Mouse (Mus musculus) CH12.LX (cell line): ENCODE data around the gene Prss8. TPM values are rescaled to one million over a fixed set of nuclear protein-coding genes. Genes with fewer than 3 reads are reported as not detected.
A peak's percentile ranks its signal among the peaks of the same experiment; 100 is the strongest.

Source experiments
- DNase-seq: peaks from one replicate; pipeline ENCODE4 v3.0.0-alpha.2; 2013; ENCODE audit errors: extremely low read depth
- H3K27ac ChIP-seq: 2 replicates; pipeline ENCODE4 v1.5.1; 2012; ENCODE audit warnings: low read depth, mild to moderate bottlenecking, control low read depth, moderate library complexity; ENCODE audit not compliant: insufficient read depth
- H3K27me3 ChIP-seq: replicated peaks from 2 replicates; pipeline ENCODE3; 2012; ENCODE audit warnings: inconsistent platforms
- H3K36me3 ChIP-seq, 2 experiments: replicated peaks in 1 of 2; 2 replicates each; pipeline versions ENCODE3 to v1.6.1; 2012; ENCODE audit warnings: inconsistent platforms in 1 of 2, low read length in 1 of 2, mild to moderate bottlenecking in 1 of 2, mixed read lengths in 1 of 2, moderate library complexity in 1 of 2; ENCODE audit not compliant: control insufficient read depth in 1 of 2, insufficient read depth in 1 of 2
- H3K4me1 ChIP-seq, 2 experiments: 2 replicates each; pipeline ENCODE4 v1.6.1; 2012; ENCODE audit warnings: inconsistent platforms in 1 of 2, moderate library complexity in 1 of 2; ENCODE audit not compliant: insufficient read depth in 2 of 2, control insufficient read depth in 1 of 2
- H3K4me2 ChIP-seq: 2 replicates; pipeline ENCODE4 v1.6.1; 2012; ENCODE audit warnings: low read depth, mild to moderate bottlenecking, control low read depth; ENCODE audit not compliant: poor library complexity, insufficient read depth, severe bottlenecking
- H3K4me3 ChIP-seq, 3 experiments: fragments of 150-350 bp in 1 of 3; sonication (generic) in 1 of 3; replicated peaks in 1 of 3; 2 replicates each; pipeline versions ENCODE3 to v1.5.1; 2011 to 2012; ENCODE audit warnings: low read depth in 2 of 3, low read length in 2 of 3, mild to moderate bottlenecking in 2 of 3, moderate library complexity in 2 of 3, control low read depth in 1 of 3, improper control_type of control experiment in 1 of 3, inconsistent platforms in 1 of 3, mixed read lengths in 1 of 3; ENCODE audit not compliant: poor library complexity in 1 of 3
- H3K79me2 ChIP-seq: replicated peaks from 2 replicates; pipeline ENCODE4 v1.6.1; 2012; ENCODE audit warnings: mild to moderate bottlenecking, moderate library complexity; ENCODE audit not compliant: control insufficient read depth, poor library complexity, insufficient read depth, severe bottlenecking; ENCODE audit errors: extremely low read depth
- H3K9ac ChIP-seq: 2 replicates; pipeline ENCODE4 v1.6.1; 2012; ENCODE audit warnings: low read depth, mild to moderate bottlenecking, control low read depth, moderate library complexity; ENCODE audit not compliant: insufficient read depth
- H3K9me3 ChIP-seq: replicated peaks from 2 replicates; pipeline ENCODE3; 2012; ENCODE audit warnings: low read length, inconsistent platforms, mixed read lengths
- CHD2 ChIP-seq: IDR thresholded peaks from 2 replicates; pipeline ENCODE4 v1.6.1; 2011; ENCODE audit warnings: low read length, improper control_type of control experiment
- E2F4 ChIP-seq: IDR thresholded peaks from 2 replicates; pipeline ENCODE4 v1.6.1; 2011; ENCODE audit warnings: low read depth, low read length, improper control_type of control experiment; ENCODE audit not compliant: insufficient replicate concordance
- ELF1 ChIP-seq: IDR thresholded peaks from 2 replicates; pipeline ENCODE4 v1.6.1; 2014; ENCODE audit warnings: low read depth, mild to moderate bottlenecking, inconsistent platforms, low read length, improper control_type of control experiment
- HCFC1 ChIP-seq: IDR thresholded peaks from 2 replicates; pipeline ENCODE4 v1.6.1; 2012; ENCODE audit warnings: low read depth, mild to moderate bottlenecking, inconsistent platforms, low read length, improper control_type of control experiment
- JUN ChIP-seq: IDR thresholded peaks from 2 replicates; pipeline ENCODE4 v1.6.1; 2011; ENCODE audit warnings: low read depth, mild to moderate bottlenecking, low read length, improper control_type of control experiment, moderate library complexity; ENCODE audit not compliant: insufficient read depth
- MAX ChIP-seq: IDR thresholded peaks from 2 replicates; pipeline ENCODE4 v1.6.1; 2011; ENCODE audit warnings: low read length, improper control_type of control experiment
- MEF2A ChIP-seq: IDR thresholded peaks from 2 replicates; pipeline ENCODE4 v1.6.1; 2014; ENCODE audit warnings: low read depth, mild to moderate bottlenecking, inconsistent platforms, low read length, improper control_type of control experiment, borderline replicate concordance
- MYC ChIP-seq: IDR thresholded peaks from 2 replicates; pipeline ENCODE4 v1.6.1; 2011; ENCODE audit warnings: low read depth, mild to moderate bottlenecking, improper control_type of control experiment, low read length
- NELFE ChIP-seq: IDR thresholded peaks from 2 replicates; pipeline ENCODE4 v1.6.1; 2011; ENCODE audit warnings: low read depth, low read length, improper control_type of control experiment
- NRF1 ChIP-seq: IDR thresholded peaks from 2 replicates; pipeline ENCODE4 v1.6.1; 2014; ENCODE audit warnings: low read depth, mild to moderate bottlenecking, inconsistent platforms, low read length, improper control_type of control experiment, moderate library complexity
- POLR2AphosphoS2 ChIP-seq: IDR thresholded peaks from 2 replicates; pipeline ENCODE4 v1.6.1; 2011; ENCODE audit warnings: low read depth, low read length, improper control_type of control experiment
- SIN3A ChIP-seq: IDR thresholded peaks from 2 replicates; pipeline ENCODE4 v1.6.1; 2012; ENCODE audit warnings: low read length, improper control_type of control experiment, inconsistent platforms
- TBP ChIP-seq: conservative IDR thresholded peaks from 2 replicates; pipeline ENCODE4 v1.6.1; 2011; ENCODE audit warnings: low read depth, low read length, improper control_type of control experiment
- UBTF ChIP-seq: IDR thresholded peaks from 2 replicates; pipeline ENCODE4 v1.6.1; 2012; ENCODE audit warnings: low read depth, mild to moderate bottlenecking, inconsistent platforms, low read length, improper control_type of control experiment, moderate library complexity
- ZC3H11A ChIP-seq: IDR thresholded peaks from 2 replicates; pipeline ENCODE4 v1.6.1; 2012; ENCODE audit warnings: low read depth, mild to moderate bottlenecking, inconsistent platforms, low read length, improper control_type of control experiment
- ZKSCAN1 ChIP-seq: IDR thresholded peaks from 2 replicates; pipeline ENCODE4 v1.6.1; 2012; ENCODE audit warnings: low read depth, inconsistent platforms, low read length, improper control_type of control experiment, borderline replicate concordance
- ZMIZ1 ChIP-seq: IDR thresholded peaks from 2 replicates; pipeline ENCODE4 v1.6.1; 2012; ENCODE audit warnings: low read depth, mild to moderate bottlenecking, inconsistent platforms, low read length, improper control_type of control experiment
- ZNF384 ChIP-seq: IDR thresholded peaks from 2 replicates; pipeline ENCODE4 v1.6.1; 2012; ENCODE audit warnings: low read depth, low read length, improper control_type of control experiment, inconsistent platforms
- dilution Hi-C: fragments of 300-500 bp; cut with MboI; formaldehyde crosslinking; loops from 2 replicates; pipeline ENCODE4 v1.14.3; 2020; ENCODE audit warnings: low sequenced_read_pairs; ENCODE audit not compliant: extremely low pct_unique_long_range_greater_than_20kb, extremely low pct_ligation_motif_present
- in situ Hi-C: fragments of 300-500 bp; cut with MboI; formaldehyde crosslinking; loops from 3 replicates; pipeline ENCODE4 v1.14.3; 2019; ENCODE audit warnings: low sequenced_read_pairs, low pct_ligation_motif_present, low pct_unique_long_range_greater_than_20kb, mixed read lengths
- polyA plus RNA-seq: library from polyadenylated mRNA; unstranded; fragments of >175 nt; gene quantifications from 2 replicates; pipeline ENCODE4 v1.2.1, GENCODE M21; 2012; ENCODE audit warnings: low read depth; ENCODE audit not compliant: insufficient read length
- total RNA-seq, 2 experiments: library from RNA; depleted of rRNA; stranded (reverse); fragments of 300-350 nt in 1 of 2; fragments of >200 nt in 1 of 2; gene quantifications; 2 replicates each; pipeline ENCODE4 v1.2.3; 2012 to 2014

The Prss8 gene
- total and polyA plus RNA-seq, 3 experiments = 0.08 TPM; not detected in 2

GRCm38 (mm10) chr7:127923714-127924113, 6.2 kb downstream of the Prss8 start:
- Histone ChIP-seq H3K9me3 (no peaks in the 10 kb centered on the region), H3K4me2 (no peak overlapping the region), H3K36me3 (peaks cover 24 to 67% of the 10 kb centered on the region in 2 experiments), H3K4me3 (no peak overlapping the region), H3K27me3 (no peaks in the 10 kb centered on the region), H3K27ac (no peak overlapping the region), H3K79me2 (no peaks in the 10 kb centered on the region), H3K9ac (no peak overlapping the region), H3K4me1 (peaks cover 5 to 19% of the 10 kb centered on the region in 2 experiments)
- TF ChIP-seq SIN3A = no peak
- no peak for TF ChIP-seq ZNF384
- no peak for TF ChIP-seq JUN
- TF ChIP-seq ZKSCAN1 = no peak
- TF ChIP-seq MYC = no peak
- TF ChIP-seq ZMIZ1 = no peak
- no peak for TF ChIP-seq ELF1
- TF ChIP-seq E2F4 = no peak
- no peak for TF ChIP-seq ZC3H11A
- no peak for TF ChIP-seq HCFC1
- no peak for TF ChIP-seq NRF1
- TF ChIP-seq UBTF = no peak
- no peak for TF ChIP-seq CHD2
- no peak for TF ChIP-seq TBP
- in situ Hi-C loops (loop anchor here (10.0 kb wide), 1 partner anchor 1219 kb away; the partner anchor contains the start of gene Coro1a), dilution Hi-C loops (no loop called here)
- no peak for DNase-seq

- Histone ChIP-seq H3K36me3 (peaks cover 24 to 67% of the 10 kb centered on the region in 2 experiments), H3K9ac (no peak overlapping the region), H3K9me3 (no peaks in the 10 kb centered on the region), H3K4me1 (peaks cover 5 to 20% of the 10 kb centered on the region in 2 experiments), H3K27ac (peak overlapping the region; percentile 9; the same call in 1 of the 2 replicates), H3K27me3 (no peaks in the 10 kb centered on the region)
- dilution Hi-C loops = no loop called here
- peak; percentile 45 for DNase-seq
- in situ Hi-C loops = loop anchor here (10.0 kb wide), 1 partner anchor 1218 kb away; the partner anchor contains the start of gene Coro1a
- TF ChIP-seq MAX = no peak
- TF ChIP-seq ZMIZ1 = no peak
- no peak for TF ChIP-seq NRF1
- TF ChIP-seq ELF1 = 0 out of 2 replicates have a peak, but pooled peaks have one; percentile 9
- TF ChIP-seq NELFE = no peak
- TF ChIP-seq POLR2AphosphoS2 = no peak
- no peak for TF ChIP-seq MEF2A
- TF ChIP-seq, all 38 proteins: peak for 1
- Histone ChIP-seq H3K4me2 (no peak overlapping the region), H3K4me3 (no peak overlapping the region), H3K79me2 (no peaks in the 10 kb centered on the region)
These were observed 7.2 kb downstream of the Prss8 start for GRCm38 (mm10) chr7:127922451-127923275.
